ENCODE assay signal across 12 mouse cellular contexts in the genomic region with DNA sequence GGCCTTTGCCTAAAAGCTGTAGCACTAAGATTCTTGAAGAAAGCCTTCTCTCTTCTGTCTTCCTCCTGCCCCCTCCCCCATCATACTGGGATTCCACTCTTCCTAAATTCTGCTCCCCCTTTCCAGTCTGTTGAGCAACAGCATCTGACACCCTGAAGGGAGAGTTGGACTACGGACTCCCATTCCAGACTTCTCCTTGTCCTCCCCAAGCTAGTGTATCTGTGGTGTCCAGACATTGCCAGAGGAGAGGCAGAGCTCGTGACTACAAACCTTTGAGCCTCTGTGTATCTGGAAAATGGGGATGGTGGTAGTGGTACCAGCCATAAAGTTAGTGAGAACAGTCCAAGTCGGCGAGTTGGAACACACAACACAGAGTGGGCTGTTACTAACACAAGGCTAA.
"Had no signal": no experiment of that assay in that cellular context is flagged by ENCODE, and none has a peak within 500 bp of the region (broad histone marks: within the 10 kb centered on the region; RNA-seq: fewer than 3 reads in every experiment).

No protein-coding gene starts in this region.

- H3K9me3 ChIP-seq: liver, embryonic 15.5 days; midbrain, embryonic 13.5 days; stomach, embryonic 15.5 days had no signal

- ATAC-seq: intestine, embryonic 16.5 days; lung, postnatal 0 days; midbrain, embryonic 13.5 days had no signal

- H3K4me1 ChIP-seq: liver, embryonic 15.5 days had no signal

- H3K4me2 ChIP-seq: liver, embryonic 11.5 days; liver, embryonic 15.5 days; midbrain, embryonic 13.5 days; stomach, embryonic 15.5 days had no signal

- DNase-seq: left cerebral cortex, postnatal 4 days; lung, adult 2 months; lung, postnatal 36 days; right cerebral cortex, postnatal 14 days; thymus, adult 2 months; thymus, postnatal 25 days had no signal

- H3K27ac ChIP-seq: liver, embryonic 15.5 days; midbrain, embryonic 13.5 days; stomach, embryonic 15.5 days had no signal

- H3K36me3 ChIP-seq: liver, embryonic 15.5 days; midbrain, embryonic 13.5 days; stomach, embryonic 15.5 days had no signal

- H3K9ac ChIP-seq: liver, embryonic 15.5 days; midbrain, embryonic 13.5 days; stomach, embryonic 15.5 days had no signal

- H3K4me3 ChIP-seq: liver, embryonic 15.5 days; midbrain, embryonic 13.5 days; stomach, embryonic 15.5 days had no signal

- H3K27me3 ChIP-seq: liver, embryonic 15.5 days; stomach, embryonic 15.5 days had no signal
